Mouse (Mus musculus): ENCODE measurements around the gene Cab39l.

The Cab39l gene

DNA sequence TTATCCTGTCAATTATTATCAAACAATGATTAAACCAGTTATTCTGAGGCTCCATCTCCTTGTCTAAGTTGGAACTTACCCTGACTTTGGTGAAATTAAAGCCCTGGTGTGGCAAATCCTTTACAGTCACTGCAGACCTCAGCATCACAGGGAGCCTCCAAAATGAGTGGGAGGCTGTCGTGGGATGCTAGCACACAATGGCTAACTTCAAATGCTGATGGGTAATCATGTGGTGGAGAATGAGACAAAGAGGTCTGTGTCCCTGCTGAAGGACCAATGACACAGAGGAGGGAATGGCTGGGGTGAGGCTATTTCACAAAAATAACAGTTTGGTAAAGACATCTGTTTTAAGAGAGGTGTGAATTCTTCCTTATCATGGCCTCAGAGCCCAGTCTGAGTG, 117.1 kb downstream of the Cab39l start:
- in situ Hi-C loops (cut with MboI, MseI) = loop anchor here (10.0 kb wide), 2 partner anchors 223 to 1433 kb away; no protein-coding TSS in a partner anchor

DNA sequence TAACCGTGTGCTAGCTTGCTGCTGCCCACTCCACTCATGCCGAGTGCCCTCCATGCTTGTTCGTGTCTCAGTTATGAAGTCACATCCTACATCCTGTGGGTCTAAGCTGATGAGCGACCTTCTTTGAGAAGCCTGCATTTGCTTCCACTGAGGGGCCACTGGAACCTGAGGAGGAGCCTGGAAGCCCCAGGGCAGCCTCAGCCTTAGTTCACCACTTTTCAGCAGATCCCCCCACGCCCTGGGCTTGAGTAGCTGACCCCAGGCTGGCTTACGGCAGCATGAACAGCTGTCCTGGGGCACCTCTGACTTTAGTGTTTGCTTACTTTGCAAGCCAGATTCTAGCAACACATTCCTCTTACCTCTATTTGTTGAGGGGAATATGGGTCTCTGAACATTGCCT, 126.0 kb downstream of the Cab39l start:
- in situ Hi-C loops (cut with MboI, MseI) = no loop called here

DNA sequence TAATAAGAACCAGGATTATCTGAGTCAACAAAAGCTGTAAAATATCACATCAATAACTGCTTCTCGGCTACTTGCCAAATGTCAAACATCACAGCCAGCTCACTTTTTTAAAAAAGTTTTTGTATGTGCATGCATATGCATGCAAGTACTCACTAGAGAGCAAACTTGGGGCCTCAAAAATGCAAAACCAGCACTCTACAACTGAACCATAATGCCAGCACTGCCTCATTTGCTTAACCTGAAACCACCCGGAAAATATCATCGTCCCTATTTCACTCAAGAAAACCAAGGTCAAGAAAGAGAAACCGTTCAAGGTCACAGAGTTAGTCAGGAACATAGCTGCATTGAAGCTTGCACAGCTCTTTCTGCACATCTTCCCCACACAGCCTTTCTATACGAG, 135.6 kb downstream of the Cab39l start:
- in situ Hi-C loops (cut with MboI, MseI) = loop anchor here (25.0 kb wide), 1 partner anchor 1136 kb away; no protein-coding TSS in a partner anchor

DNA sequence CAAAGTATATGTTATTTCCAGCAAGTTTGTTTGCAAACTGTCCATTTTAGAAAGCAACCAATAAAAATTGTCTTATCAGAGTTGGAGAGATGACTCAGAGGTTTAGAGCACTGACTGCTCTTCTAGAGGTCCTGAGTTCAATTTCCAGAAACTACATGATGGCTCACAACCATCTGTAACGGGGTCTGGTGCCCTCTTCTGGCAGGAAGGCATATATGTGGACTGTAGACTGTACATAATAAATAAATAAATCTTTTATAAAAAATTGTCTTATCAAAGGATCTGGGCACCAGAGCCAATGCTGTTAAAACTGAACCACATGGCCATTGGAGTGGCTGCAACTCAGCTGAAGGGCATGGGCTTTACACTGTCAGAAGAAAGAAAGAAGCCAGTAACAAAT, 149.8 kb downstream of the Cab39l start:
- in situ Hi-C loops (cut with MboI, MseI) = loop anchor here (25.0 kb wide), 1 partner anchor 1122 kb away; no protein-coding TSS in a partner anchor

DNA sequence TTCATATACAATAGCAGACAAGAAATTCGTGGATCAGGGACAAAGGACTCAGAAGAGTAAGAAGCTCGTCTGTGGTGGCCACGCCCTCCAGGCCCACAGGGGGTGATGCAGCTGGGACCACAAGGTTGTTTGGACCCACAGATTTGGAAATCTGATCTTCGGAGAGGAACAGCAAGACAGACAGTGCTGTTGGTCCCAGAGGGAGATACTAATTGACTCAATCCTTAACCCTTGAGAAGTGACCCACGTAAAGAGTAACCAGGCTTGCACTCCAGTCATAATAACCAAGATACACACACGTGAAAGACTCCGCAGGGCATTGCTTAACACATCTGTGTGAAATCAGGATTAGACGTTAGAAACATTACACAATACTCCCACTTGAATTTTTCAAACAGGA, 151.1 kb downstream of the Cab39l start:
- in situ Hi-C loops (cut with MboI, MseI) = loop anchor here (25.0 kb wide), 1 partner anchor 1120 kb away; no protein-coding TSS in a partner anchor

DNA sequence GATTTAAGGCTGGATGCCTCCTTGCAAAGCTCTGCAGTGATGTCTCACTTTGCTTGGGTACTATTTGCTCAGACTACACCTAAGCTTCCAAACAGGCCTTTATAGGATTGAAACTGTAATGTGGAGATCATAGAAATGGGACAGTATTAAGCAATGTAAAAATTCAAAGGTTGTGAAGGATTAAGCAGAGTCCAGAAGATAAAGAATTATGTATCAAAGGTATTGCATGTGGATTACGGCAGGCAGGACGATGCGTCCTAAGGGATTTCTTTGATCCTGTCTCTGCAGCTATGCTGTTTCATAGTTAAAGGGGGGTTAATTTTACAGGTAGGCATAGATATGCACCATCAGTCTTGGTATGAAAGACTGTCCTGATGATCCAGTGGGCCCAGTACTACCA, 151.8 kb downstream of the Cab39l start:
- in situ Hi-C loops (cut with MboI, MseI) = loop anchor here (25.0 kb wide), 1 partner anchor 1120 kb away; no protein-coding TSS in a partner anchor

DNA sequence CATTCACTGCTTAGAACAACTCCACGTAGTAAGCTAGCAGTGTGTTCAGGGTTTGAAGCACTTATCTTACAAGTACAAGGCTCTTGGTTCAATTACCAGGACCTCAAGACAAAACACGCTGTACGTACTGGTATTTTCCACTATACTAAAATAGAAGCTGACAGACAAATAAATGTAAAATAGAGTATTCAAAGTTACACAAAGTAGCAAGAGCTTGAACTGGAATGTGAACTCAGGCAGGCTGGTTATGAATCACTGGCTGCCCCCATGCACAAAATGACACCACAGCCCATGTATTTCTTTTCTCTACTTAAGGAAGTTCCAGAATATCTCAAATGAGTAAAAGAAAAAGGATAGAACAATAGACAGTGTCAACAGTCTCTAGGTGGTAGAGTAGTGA, 154.2 kb downstream of the Cab39l start:
- in situ Hi-C loops (cut with MboI, MseI) = loop anchor here (25.0 kb wide), 1 partner anchor 1117 kb away; no protein-coding TSS in a partner anchor

DNA sequence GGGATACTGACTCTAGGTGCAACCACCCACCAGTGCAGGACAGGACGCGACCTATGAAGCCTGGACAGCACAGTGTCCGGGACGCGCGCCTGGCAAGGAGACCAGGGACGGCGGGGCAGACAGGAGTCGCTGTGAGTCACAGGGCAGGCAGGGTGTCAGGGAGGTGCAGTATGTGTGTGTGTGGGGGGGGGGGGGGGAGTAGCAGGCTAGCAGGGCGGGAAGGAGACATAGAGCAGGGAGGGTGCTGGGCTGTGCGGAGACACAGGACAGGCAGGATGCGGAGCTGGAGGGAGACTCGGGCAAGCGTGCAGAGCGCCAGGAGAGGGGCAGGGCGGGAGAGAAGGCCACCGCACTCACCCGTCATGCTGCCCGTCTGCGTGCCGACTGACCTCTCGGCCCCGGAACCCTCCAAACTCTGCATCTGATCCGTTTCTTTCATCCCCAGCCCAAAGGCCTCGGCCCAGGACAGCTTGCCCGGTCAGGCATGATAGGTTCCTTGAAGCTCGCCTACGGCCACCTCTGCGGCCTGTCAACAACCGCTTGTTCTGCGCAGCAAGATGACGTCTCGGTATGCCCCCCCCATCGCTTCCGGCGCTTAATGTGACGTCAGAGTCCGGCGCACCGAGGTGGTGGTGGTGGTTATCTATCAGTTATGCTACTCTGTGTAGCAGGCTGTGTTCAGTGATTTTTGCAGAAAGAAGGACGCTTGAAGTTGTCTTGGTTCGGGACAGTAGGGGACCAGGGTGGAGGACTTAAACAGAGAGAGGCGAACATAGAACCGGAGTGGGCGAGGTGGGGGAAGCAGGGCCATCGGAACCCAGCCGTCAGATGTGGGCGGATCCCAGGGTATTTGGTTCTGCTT, 156.9 kb downstream of the Cab39l start, which contains the start of gene Cdadc1:
Gene Cdadc1, minus strand, starts transcription at position 562 of the 862 bp plus-strand sequence.
- in situ Hi-C loops (cut with MboI, MseI) = loop anchor here (25.0 kb wide), 1 partner anchor 1115 kb away; no protein-coding TSS in a partner anchor

DNA sequence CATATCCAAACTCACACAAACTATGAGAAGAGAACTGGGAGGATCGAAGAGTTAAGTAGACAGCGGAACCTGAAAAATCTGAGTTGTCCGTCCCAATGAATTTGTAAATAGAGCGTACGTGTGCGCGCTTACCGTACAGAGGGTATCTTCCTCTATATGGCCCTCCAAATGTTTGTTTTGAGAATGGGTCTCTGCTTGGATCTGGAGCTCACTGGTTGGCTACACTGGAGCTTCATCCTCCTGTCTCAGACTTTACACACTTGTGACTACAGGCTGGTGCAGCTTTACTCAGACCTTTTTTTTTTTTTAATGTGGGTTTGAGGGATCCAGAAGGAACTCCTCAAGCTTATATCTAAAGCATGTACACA, 157.5 kb downstream of the Cab39l start:
- in situ Hi-C loops (cut with MboI, MseI) = loop anchor here (25.0 kb wide), 1 partner anchor 1114 kb away; no protein-coding TSS in a partner anchor

DNA sequence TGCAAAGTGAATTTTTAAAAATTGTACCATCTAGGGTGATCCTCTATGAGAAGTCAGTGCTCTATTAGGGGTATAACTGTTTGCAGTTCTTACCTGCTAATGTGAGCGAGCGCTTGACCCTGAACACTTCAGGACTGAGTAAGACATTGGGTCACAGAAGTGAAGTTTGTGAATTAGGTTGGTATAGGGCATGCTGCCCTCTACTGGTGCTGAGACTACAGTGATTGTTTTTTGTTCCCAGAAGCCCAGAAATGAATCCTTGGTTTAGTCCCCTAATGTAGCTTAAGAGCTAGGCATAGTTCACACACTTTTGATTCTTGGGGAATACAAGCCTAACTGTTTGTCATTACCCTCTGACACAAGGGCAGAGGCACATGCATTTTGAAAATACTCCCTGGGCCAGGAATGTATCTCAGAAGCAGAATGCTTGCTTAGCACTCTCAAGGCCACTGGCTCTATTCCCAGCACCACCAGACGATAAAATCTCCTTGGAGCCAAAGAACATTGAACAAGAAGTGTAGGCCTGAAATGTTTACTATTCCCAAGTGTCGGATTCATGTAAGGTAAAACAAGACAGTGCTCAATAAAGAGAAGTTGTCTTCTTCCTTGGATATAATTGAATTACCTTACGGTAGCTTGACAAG, 163.4 kb downstream of the Cab39l start:
- in situ Hi-C loops (cut with MboI, MseI) = no loop called here

DNA sequence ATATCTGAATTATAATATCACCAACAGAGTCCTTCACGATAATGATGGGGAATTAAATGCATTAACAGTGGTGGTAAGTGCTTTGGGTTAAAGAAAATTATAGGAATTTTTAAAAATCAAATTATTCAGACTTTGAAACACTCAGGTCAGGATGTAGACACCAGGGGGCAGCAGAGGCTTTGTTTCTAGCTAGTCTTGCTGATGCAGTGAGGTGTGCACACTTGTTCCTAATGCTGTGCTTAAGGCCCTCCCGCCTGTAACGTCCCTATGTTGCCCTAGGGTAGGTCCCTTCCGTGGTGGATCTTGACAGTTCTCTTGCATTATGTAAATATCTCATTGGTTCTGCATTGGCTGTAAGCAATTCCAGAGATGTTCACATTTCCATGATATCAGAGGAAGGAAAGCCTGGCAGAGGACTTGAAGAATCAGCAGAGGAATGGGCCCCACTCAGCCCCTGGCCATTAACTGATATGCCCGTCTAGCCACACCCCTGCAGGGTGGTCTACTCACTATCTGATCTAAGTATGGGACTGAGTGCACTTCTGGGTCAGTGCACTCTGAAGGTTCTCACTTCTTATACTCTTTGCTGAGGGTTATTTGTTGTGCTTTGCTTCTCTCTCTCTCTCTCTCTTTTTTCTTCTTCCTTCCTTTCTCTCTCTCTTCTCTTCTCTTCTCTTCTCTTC, 165.0 kb downstream of the Cab39l start:
- in situ Hi-C loops (cut with MboI, MseI) = no loop called here

DNA sequence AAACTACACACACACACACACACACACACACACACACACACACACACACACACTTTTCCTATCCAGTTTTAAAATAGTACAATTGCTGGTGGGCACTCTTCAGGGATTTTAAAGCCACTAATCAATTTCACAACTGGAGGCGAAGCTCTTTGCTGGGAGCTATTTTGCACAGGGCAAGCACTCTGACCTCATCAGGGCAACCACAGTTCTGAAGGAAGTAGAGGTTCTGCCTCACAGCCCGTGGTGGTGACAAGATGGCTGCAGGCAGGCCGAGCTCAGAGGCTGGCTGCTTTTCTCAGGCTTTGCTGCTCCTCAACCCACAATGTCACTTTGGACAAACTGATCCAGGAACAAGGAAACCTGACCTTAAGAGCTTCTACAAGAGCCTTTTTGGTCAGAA, 166.2 kb downstream of the Cab39l start:
- in situ Hi-C loops (cut with MboI, MseI) = no loop called here

DNA sequence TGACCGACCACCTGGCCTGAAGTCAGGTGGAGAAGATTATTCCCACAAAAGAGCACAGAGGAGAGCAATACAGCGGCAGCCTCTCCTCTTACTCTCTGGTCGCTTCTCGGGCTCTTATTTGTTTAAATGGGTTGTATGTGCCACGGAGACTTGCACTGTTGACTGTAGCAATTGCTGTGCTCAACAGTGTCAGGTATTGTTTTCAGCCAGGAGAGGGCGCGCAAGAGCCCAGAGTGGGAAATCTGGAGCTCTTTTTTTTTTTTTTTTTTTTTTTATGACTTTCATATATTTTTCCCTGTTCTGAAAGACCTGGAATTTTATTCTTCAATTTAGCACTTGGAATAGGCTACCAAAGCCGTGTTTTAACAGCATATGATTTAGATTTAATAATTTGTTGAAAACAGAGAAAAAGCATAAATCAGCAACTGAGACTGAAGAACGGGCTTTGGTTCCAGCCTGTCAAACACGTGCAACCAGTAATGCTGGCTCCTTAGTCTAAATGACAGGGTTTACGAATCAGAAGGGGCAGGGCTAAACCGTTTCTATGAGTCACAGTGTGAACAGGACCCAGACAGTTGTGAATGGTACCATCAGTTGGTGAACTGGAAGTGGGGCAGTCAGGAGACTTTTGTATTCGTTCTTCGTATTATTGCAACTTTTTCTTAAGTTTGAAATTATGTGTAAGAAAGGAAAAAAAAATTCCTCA, 172.3 kb downstream of the Cab39l start:
- in situ Hi-C loops (cut with MboI, MseI) = loop anchor here (5.0 kb wide), 1 partner anchor 404 kb away; no protein-coding TSS in a partner anchor

DNA sequence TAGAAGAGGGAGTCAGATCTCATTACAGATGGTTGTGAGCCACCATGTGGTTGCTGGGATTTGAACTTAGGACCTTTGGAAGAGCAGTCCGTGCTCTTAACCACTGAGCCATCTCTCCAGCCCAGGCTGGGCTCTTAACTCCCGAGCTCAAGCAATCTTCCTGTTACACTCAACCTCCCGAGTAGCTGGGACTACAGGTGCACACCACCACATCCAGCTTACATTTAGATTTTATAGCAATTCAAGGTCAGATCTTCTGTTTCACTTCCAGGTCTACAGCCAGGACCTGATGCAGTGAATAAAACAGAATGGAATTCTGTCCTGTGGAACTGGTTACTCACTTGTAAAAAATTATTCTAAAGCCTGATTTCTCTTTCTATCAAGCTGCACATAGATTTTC, 173.4 kb downstream of the Cab39l start:
- in situ Hi-C loops (cut with MboI, MseI) = loop anchor here (5.0 kb wide), 1 partner anchor 403 kb away; no protein-coding TSS in a partner anchor

DNA sequence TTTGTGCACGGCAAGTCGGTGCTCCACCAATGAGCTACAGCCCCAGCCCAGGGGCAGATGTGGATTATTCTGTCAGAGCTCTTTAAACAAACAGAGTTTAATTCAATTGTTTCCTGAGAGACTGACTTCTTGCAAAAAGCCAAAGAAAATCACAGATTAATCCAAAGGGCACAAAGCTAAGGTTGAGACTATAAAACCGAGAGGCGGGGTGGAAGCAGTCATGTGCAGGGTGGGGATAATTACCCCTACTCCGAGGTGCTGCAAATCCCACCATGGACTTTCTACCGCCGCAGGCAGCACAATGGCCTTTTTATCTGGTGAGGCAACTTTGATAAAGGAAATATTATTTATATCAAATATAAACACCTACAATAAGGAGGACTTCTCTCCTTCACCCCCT, 176.0 kb downstream of the Cab39l start:
- in situ Hi-C loops (cut with MboI, MseI) = no loop called here

DNA sequence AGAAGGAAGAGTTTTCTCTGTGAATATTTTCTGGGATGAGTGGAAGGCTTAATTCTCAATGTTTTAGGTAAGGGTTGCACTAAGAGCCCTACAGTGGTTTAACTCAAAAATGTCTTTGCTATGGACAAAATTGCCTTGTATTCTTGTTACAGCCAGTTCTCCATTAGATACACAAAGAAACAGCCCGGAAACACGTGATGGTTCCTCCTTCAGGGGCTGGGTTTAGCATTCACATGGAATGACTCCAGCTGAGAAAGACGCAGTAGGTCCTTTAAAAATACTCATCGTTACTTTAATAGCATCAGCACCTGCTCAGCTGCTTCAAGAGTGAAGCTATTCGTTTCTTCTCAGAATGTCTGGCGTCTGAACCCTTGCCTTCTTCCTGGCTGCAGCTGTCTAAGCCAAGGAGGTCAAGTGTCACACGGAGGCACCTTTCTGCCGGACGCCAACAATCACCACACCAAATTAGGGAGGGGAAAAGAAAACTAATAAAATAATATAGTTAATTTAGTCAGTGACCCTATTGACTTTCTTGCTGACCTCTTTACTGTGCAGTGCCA, 183.6 kb downstream of the Cab39l start:
- in situ Hi-C loops (cut with MboI, MseI) = loop anchor here (10.0 kb wide), 1 partner anchor 320 kb away; no protein-coding TSS in a partner anchor

DNA sequence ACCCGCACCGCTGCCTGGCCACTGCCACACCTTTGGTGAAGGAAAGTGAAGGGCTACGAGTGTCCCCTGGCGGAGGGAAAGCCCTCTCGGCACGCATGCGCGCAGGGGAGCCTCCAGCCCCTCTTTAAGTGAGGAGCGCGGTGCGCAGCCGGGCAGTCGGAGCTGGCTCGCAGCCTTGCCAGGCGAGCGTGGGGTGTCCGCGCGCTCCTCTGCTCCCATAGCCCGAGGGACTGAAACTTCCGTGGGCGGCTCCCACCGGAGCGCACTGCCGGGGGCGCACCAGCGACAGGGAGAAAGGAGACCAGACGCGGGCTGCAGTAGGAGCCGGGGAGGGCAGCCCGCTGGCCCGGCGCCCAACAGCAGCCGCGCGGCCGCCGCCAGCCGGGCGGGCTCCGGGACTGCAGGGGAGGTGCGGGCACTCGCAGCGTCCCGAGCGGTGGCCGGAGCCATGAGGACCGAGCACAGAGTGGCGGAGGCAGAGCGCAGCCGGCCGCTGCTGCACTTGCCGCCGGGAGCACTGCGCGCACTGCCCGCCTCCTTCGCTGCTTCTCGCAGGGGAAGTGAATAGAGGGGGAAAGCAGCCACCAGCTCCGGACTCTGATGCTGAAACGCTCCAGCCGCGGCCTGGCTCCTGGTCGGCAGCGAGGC, 184.5 kb downstream of the Cab39l start, which contains the start of gene Shisa2:
Gene Shisa2, plus strand, starts transcription at position 151 of the 648 bp plus-strand sequence.
- in situ Hi-C loops (cut with MboI, MseI) = loop anchor here (10.0 kb wide), 1 partner anchor 320 kb away; no protein-coding TSS in a partner anchor

DNA sequence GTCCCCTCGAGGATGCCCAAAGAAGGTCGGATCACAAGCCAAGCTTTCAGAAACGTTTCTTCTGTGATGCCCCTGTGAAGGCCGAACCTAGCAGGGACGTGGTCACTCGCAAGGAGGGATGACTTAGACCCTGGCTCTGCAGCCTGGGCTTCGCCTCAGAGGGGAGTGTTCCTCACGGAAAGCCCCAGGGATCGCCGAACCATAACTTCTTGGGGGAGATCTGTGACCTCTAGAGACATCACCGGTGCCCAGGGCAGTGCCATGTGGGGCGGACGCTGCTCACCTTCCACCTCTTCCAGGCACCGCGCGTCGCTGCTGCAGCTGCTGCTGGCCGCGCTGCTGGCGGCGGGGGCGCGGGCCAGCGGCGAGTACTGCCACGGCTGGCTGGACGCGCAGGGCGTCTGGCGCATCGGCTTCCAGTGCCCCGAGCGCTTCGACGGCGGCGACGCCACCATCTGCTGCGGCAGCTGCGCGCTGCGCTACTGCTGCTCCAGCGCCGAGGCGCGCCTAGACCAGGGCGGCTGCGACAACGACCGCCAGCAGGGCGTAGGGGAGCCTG, 185.1 kb downstream of the Cab39l start:
- in situ Hi-C loops (cut with MboI, MseI) = loop anchor here (10.0 kb wide), 1 partner anchor 319 kb away; no protein-coding TSS in a partner anchor

DNA sequence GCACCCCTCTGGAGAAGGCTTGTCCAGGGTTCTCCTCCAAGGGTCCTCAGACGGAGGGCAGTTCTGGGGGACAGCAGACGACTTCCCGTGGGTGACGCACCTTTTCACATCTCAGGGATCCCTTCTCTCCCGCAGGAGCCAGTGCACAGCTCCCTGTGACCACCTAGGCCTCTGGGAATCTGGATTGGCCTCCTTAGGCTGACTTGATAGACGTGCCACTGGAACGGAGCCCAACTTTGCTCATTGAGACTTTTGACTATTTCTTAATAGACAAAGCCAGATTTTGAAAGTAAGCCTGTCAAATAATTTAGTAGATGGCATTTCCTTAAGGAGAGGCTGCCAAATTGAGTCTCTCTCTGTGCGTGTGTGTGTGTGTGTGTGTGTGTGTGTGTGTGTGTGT, 185.9 kb downstream of the Cab39l start:
- in situ Hi-C loops (cut with MboI, MseI) = loop anchor here (10.0 kb wide), 1 partner anchor 318 kb away; no protein-coding TSS in a partner anchor

Measured in T-helper 2 cell (primary cell).